Mouse (Mus musculus): ENCODE measurements around the gene Hoxa11.

DNA sequence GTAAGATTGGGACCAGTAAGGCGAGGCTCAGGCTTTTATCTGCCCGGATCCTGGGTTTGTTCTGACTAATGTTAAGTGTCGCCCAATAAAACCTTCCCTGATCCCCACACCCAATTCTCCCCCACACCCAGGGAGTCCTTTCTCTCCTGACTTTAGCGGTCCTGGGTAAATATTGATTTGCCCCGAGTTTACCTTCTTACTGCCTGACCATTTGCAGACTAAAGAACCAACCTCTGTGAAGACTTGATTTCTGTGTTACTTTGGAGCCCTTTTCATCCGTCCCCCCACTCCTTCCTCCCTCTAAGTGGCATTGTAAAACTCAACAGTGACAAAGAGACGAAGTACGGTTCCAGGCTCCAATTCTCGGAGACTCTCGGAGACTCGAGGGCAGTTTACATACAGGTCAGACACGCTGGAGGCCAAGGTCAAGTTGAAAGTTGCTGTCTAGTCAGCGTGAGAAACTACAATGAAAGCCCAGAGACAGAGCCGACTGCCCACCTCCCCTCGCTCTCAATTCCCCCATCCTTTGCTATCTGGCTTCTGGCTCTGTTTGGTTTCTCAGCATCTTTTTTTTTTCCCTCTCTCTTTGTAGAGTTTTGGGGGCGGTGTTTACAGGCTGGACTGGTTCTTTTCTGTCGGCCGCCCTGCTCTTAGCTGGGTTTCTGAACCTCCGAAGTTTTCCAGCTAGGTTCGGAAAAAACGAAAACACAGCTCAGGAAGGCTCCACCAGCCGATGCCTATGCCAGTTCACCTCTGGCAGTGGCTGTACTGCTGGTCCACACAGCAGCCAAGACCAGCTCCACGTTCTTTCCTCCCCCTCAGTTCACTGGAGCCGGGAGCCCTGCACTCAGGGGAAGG lies 17.1 kb upstream of the Hoxa11 start:
- TF ChIP-seq CTCF (IDR thresholded peaks at IDR 0.05; ENCODE audit: low read depth, low read length) (no peak), POLR2A (IDR thresholded peaks at IDR 0.05; ENCODE audit: insufficient read depth, low read length) (no peak)

Data from ES-Bruce4 (cell line).